Mouse (Mus musculus) left cerebral cortex, postnatal 10 days (tissue): ENCODE measurements at regions not wholly inside any gene's neighbourhood (a gene's known extent, or its start where the extent isn't known, plus 50 kb on each side); places are given as distances from the start of the nearest gene placed in this dataset. TPM values are rescaled to one million over a fixed set of nuclear protein-coding genes. Genes with fewer than 3 reads are reported as not detected.

Experiments
- DNase-seq, 2 experiments: peaks; one replicate each; pipeline ENCODE4 v3.0.0; 2021 to 2022; ENCODE audit warnings: low spot score in 2 of 2, mixed read lengths in 1 of 2; ENCODE audit errors: extremely low spot score in 1 of 2
- intact Hi-C: fragments of 180-260 bp; cut with DNase I; formaldehyde crosslinking; loops from one replicate; pipeline ENCODE4 v1.15.1; 2025
- microRNA-seq: library from miRNA; unstranded; fragments of <30 nt; microRNA quantifications from one replicate; pipeline ENCODE4 v1.2.0, GENCODE M21; 2022

- DNase-seq: no peak
- intact Hi-C loops: no loop called here
Observed at GRCm38 (mm10) chr8:73645582-73645981, 292.2 kb upstream of the Large1 start.

DNA sequence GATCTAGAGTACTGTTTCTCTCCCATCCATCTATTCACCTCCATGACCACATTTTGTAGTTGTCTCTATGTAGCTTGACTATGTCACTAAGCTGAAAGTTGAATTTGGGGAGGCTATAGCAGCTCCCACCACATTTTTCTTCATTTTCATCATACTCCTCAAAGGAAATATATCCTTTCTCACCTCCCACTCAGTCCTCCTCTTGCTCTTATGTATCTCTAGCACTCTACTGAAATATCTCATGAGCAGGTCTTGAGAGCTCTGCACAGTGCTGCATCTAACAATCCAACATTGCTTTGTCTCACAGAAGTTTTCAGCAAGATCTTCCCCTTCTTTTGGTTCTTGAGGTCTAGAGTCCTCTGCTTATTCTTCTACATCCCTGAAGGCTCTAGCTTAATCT lies 273.5 kb upstream of the Large1 start:
- intact Hi-C loops: no loop called here
- DNase-seq: no peak

- intact Hi-C loops: no loop called here
- no peak for DNase-seq
Observed at GRCm38 (mm10) chr8:73618946-73619345, 265.6 kb upstream of the Large1 start.

- intact Hi-C loops: no loop called here
- no peak for DNase-seq
Observed at GRCm38 (mm10) chr8:73614631-73615030, 261.3 kb upstream of the Large1 start.

DNA sequence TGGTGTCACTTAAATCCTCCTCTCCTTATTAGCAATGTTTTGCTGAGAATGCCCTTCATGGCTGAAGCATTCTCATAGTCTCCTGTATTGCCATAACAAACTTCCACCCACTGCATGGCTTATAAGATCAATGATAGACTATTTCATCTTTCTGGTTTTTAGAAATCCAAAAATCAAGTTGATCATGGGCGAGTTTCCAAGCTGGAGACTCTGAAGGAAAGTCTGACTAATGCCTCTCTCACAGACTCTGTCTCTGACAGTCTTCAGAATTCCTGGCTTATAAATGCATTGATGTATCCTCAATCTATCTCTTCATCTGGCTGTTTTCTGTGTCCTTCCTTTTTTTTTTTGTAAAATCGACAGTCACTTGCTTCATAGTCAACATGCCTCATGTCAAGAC lies 260.8 kb upstream of the Large1 start:
- intact Hi-C loops: no loop called here
- DNase-seq: no peak

- intact Hi-C loops: no loop called here
- DNase-seq: peak; percentile 35 to 74
Observed at GRCm38 (mm10) chr8:73611583-73611982, 258.2 kb upstream of the Large1 start.

GRCm38 (mm10) chr8:73570599-73570998 lies 217.3 kb upstream of the Large1 start:
- peak in 1 of 2 experiments; percentile 4 for DNase-seq
- intact Hi-C loops: no loop called here

- no peak for DNase-seq
- intact Hi-C loops: no loop called here
Observed at GRCm38 (mm10) chr8:73569963-73570362, 216.6 kb upstream of the Large1 start.

Small RNA genes lying in the stretch of these regions (microRNA-seq; reads per million reads assigned to microRNA genes)
- gene Gm23255: not detected
